Mouse (Mus musculus) CH12.LX (cell line): ENCODE data around the gene Rps6. TPM values are rescaled to one million over a fixed set of nuclear protein-coding genes. Genes with fewer than 3 reads are reported as not detected.

Experiments
- DNase-seq: peaks from one replicate; pipeline ENCODE4 v3.0.0-alpha.2; 2013; ENCODE audit errors: extremely low read depth
- H3K27ac ChIP-seq: 2 replicates; pipeline ENCODE4 v1.5.1; 2012; ENCODE audit warnings: low read depth, mild to moderate bottlenecking, control low read depth, moderate library complexity; ENCODE audit not compliant: insufficient read depth
- H3K27me3 ChIP-seq: replicated peaks from 2 replicates; pipeline ENCODE3; 2012; ENCODE audit warnings: inconsistent platforms
- H3K36me3 ChIP-seq, 2 experiments: replicated peaks in 1 of 2; 2 replicates each; pipeline versions ENCODE3 to v1.6.1; 2012; ENCODE audit warnings: inconsistent platforms in 1 of 2, low read length in 1 of 2, mild to moderate bottlenecking in 1 of 2, mixed read lengths in 1 of 2, moderate library complexity in 1 of 2; ENCODE audit not compliant: control insufficient read depth in 1 of 2, insufficient read depth in 1 of 2
- H3K4me1 ChIP-seq, 2 experiments: 2 replicates each; pipeline ENCODE4 v1.6.1; 2012; ENCODE audit warnings: inconsistent platforms in 1 of 2, moderate library complexity in 1 of 2; ENCODE audit not compliant: insufficient read depth in 2 of 2, control insufficient read depth in 1 of 2
- H3K4me2 ChIP-seq: 2 replicates; pipeline ENCODE4 v1.6.1; 2012; ENCODE audit warnings: low read depth, mild to moderate bottlenecking, control low read depth; ENCODE audit not compliant: poor library complexity, insufficient read depth, severe bottlenecking
- H3K4me3 ChIP-seq, 3 experiments: fragments of 150-350 bp in 1 of 3; sonication (generic) in 1 of 3; replicated peaks in 1 of 3; 2 replicates each; pipeline versions ENCODE3 to v1.5.1; 2011 to 2012; ENCODE audit warnings: low read depth in 2 of 3, low read length in 2 of 3, mild to moderate bottlenecking in 2 of 3, moderate library complexity in 2 of 3, control low read depth in 1 of 3, improper control_type of control experiment in 1 of 3, inconsistent platforms in 1 of 3, mixed read lengths in 1 of 3; ENCODE audit not compliant: poor library complexity in 1 of 3
- H3K79me2 ChIP-seq: replicated peaks from 2 replicates; pipeline ENCODE4 v1.6.1; 2012; ENCODE audit warnings: mild to moderate bottlenecking, moderate library complexity; ENCODE audit not compliant: control insufficient read depth, poor library complexity, insufficient read depth, severe bottlenecking; ENCODE audit errors: extremely low read depth
- H3K9ac ChIP-seq: 2 replicates; pipeline ENCODE4 v1.6.1; 2012; ENCODE audit warnings: low read depth, mild to moderate bottlenecking, control low read depth, moderate library complexity; ENCODE audit not compliant: insufficient read depth
- H3K9me3 ChIP-seq: replicated peaks from 2 replicates; pipeline ENCODE3; 2012; ENCODE audit warnings: low read length, inconsistent platforms, mixed read lengths
- CHD2 ChIP-seq: IDR thresholded peaks from 2 replicates; pipeline ENCODE4 v1.6.1; 2011; ENCODE audit warnings: low read length, improper control_type of control experiment
- CTCF ChIP-seq, 2 experiments: IDR thresholded peaks in 1 of 2; conservative IDR thresholded peaks in 1 of 2; 2 replicates each; pipeline ENCODE4 v1.5.1; 2011 to 2012; ENCODE audit warnings: low read depth in 2 of 2, low read length in 2 of 2, improper control_type of control experiment in 1 of 2, inconsistent platforms in 1 of 2, mild to moderate bottlenecking in 1 of 2, moderate library complexity in 1 of 2
- E2F4 ChIP-seq: IDR thresholded peaks from 2 replicates; pipeline ENCODE4 v1.6.1; 2011; ENCODE audit warnings: low read depth, low read length, improper control_type of control experiment; ENCODE audit not compliant: insufficient replicate concordance
- SMC3 ChIP-seq: IDR thresholded peaks from 2 replicates; pipeline ENCODE4 v1.6.1; 2011; ENCODE audit warnings: low read depth, low read length, improper control_type of control experiment
- ZC3H11A ChIP-seq: IDR thresholded peaks from 2 replicates; pipeline ENCODE4 v1.6.1; 2012; ENCODE audit warnings: low read depth, mild to moderate bottlenecking, inconsistent platforms, low read length, improper control_type of control experiment
- ZMIZ1 ChIP-seq: IDR thresholded peaks from 2 replicates; pipeline ENCODE4 v1.6.1; 2012; ENCODE audit warnings: low read depth, mild to moderate bottlenecking, inconsistent platforms, low read length, improper control_type of control experiment
- ZNF384 ChIP-seq: IDR thresholded peaks from 2 replicates; pipeline ENCODE4 v1.6.1; 2012; ENCODE audit warnings: low read depth, low read length, improper control_type of control experiment, inconsistent platforms
- dilution Hi-C: fragments of 300-500 bp; cut with MboI; formaldehyde crosslinking; loops from 2 replicates; pipeline ENCODE4 v1.14.3; 2020; ENCODE audit warnings: low sequenced_read_pairs; ENCODE audit not compliant: extremely low pct_unique_long_range_greater_than_20kb, extremely low pct_ligation_motif_present
- in situ Hi-C: fragments of 300-500 bp; cut with MboI; formaldehyde crosslinking; loops from 3 replicates; pipeline ENCODE4 v1.14.3; 2019; ENCODE audit warnings: low sequenced_read_pairs, low pct_ligation_motif_present, low pct_unique_long_range_greater_than_20kb, mixed read lengths
- polyA plus RNA-seq: library from polyadenylated mRNA; unstranded; fragments of >175 nt; gene quantifications from 2 replicates; pipeline ENCODE4 v1.2.1, GENCODE M21; 2012; ENCODE audit warnings: low read depth; ENCODE audit not compliant: insufficient read length
- total RNA-seq, 2 experiments: library from RNA; depleted of rRNA; stranded (reverse); fragments of 300-350 nt in 1 of 2; fragments of >200 nt in 1 of 2; gene quantifications; 2 replicates each; pipeline ENCODE4 v1.2.3; 2012 to 2014

Rps6 gene
- total and polyA plus RNA-seq, 3 experiments = 2,128 to 3,826 (median 3,137) TPM

DNA sequence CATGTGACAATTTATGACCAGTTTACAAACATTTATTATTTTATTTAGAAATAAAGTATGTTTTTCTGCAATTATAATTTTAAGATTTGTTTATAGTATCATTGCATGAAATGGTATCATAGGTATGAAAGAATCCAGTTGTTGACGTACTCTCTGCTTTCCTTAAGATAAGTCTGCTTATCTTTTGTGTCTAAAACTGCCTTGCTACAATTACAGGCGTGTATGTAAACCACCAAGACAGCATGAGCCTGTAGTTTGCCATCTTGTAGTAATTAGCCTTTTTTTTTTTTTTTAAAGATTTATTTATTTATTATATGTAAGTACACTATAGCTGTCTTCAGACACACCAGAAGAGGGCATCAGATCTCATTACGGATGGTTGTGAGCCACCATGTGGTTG lies 42.4 kb downstream of the Rps6 start:
- dilution Hi-C loops = no loop called here

DNA sequence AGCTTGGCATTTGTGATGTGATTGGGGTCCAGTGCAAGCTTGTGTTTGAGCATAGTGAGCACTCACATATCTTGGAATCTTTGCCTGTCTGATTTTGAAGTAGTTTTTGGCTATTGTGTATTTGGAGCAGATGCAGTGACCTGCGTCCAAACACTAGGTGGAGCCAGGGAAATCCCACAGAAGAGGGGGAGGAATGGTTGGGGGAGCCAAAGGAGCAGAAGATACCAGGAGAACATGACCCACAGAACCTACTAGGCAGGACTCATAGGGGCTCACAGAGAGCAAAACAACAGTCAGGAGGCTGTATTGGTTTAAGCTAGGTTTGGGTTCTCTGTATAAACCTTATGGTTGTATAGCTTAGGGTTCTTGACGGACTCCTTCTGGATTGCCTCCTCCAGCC lies 46.6 kb downstream of the Rps6 start:
- Histone ChIP-seq H3K4me2 (no peak overlapping the region), H3K27ac (no peak overlapping the region), H3K79me2 (no peaks in the 10 kb centered on the region), H3K9ac (no peak overlapping the region), H3K36me3 (peaks cover 0 to 8% of the 10 kb centered on the region in 2 experiments), H3K9me3 (no peaks in the 10 kb centered on the region), H3K27me3 (no peaks in the 10 kb centered on the region), H3K4me1 (no peaks in the 10 kb centered on the region), H3K4me3 (no peak overlapping the region)
- dilution Hi-C loops = no loop called here
- DNase-seq = peak; percentile 4
- TF ChIP-seq CTCF (conservative IDR thresholded peaks at IDR 0.05 in 1 of 2, IDR thresholded peaks at IDR 0.05 in 1 of 2; ENCODE audit: low read depth in 2 of 2, low read length in 2 of 2) (peak in 1 of 2 experiments; percentile 50; a peak in 2 of 4 replicates), CHD2 (no peak), ZC3H11A (no peak), SMC3 (peak; percentile 24; the same call in 1 of the 2 replicates), ZNF384 (no peak), ZMIZ1 (no peak), E2F4 (no peak)
- in situ Hi-C loops = no loop called here

More for the DNA sequence above, 42.4 kb downstream of the Rps6 start:
- Histone ChIP-seq H3K27ac (no peak overlapping the region), H3K27me3 (no peaks in the 10 kb centered on the region), H3K79me2 (no peaks in the 10 kb centered on the region), H3K4me1 (no peaks in the 10 kb centered on the region), H3K9ac (no peak overlapping the region), H3K4me3 (no peak overlapping the region), H3K4me2 (no peak overlapping the region), H3K9me3 (no peaks in the 10 kb centered on the region), H3K36me3 (peaks cover 0 to 10% of the 10 kb centered on the region in 2 experiments)
- in situ Hi-C loops = no loop called here
- no peak for TF ChIP-seq E2F4
- DNase-seq = no peak

Other genes with a start within 250 kb of the Rps6 start
- 35.9 and 39.0 TPM in 2 replicates for gene Haus6, start 245.4 kb downstream of the Rps6 start, total RNA-seq (2012; rRNA removed)
- 23.4 and 25.5 TPM in 2 replicates for gene Haus6, start 245.4 kb downstream of the Rps6 start, total RNA-seq (2014; rRNA removed)
- gene Haus6, start 245.4 kb downstream of the Rps6 start, polyA plus RNA-seq = 23.3 and 26.3 TPM in 2 replicates
- 28.9 and 44.9 TPM in 2 replicates for gene Plin2, start 187.4 kb downstream of the Rps6 start, total RNA-seq (2012; rRNA removed)
- gene Plin2, start 187.4 kb downstream of the Rps6 start, total RNA-seq (2014; rRNA removed) = 13.4 and 13.6 TPM in 2 replicates
- 22.9 and 25.6 TPM in 2 replicates for gene Plin2, start 187.4 kb downstream of the Rps6 start, polyA plus RNA-seq
- gene Dennd4c, start 108.9 kb downstream of the Rps6 start, total RNA-seq (2012; rRNA removed) = 4.2 and 4.4 TPM in 2 replicates
- 4.0 and 4.9 TPM in 2 replicates for gene Dennd4c, start 108.9 kb downstream of the Rps6 start, total RNA-seq (2014; rRNA removed)
- gene Dennd4c, start 108.9 kb downstream of the Rps6 start, polyA plus RNA-seq = 3.5 and 4.6 TPM in 2 replicates
- 0.13 and 0.17 TPM in 2 replicates for gene Acer2, start 17.0 kb upstream of the Rps6 start, total RNA-seq (2012; rRNA removed)
- gene Acer2, start 17.0 kb upstream of the Rps6 start, total RNA-seq (2014; rRNA removed) = 0.09 and 0.22 TPM in 2 replicates
- gene Acer2, start 17.0 kb upstream of the Rps6 start, polyA plus RNA-seq = 0.16 and 0.29 TPM in 2 replicates